Mouse (Mus musculus) heart, embryonic 14.5 days (tissue): ENCODE results near the gene Mrgpra9. TPM values are rescaled to one million over a fixed set of nuclear protein-coding genes. Genes with fewer than 3 reads are reported as not detected.
"Not testable (repeated sequence)": the region's sequence is repeated elsewhere in the genome, so short reads cannot be mapped to it uniquely, and the experiment has no call there.

Experiments
- ATAC-seq: fragments of 200-750 bp; cut with Nextera tagmentation; 2 replicates; pipeline ENCODE4 v1.8.0; 2017; ENCODE audit warnings: low read depth, moderate TSS enrichment; ENCODE audit not compliant: insufficient number of reproducible peaks, insufficient read depth, low FRiP score
- H3K27ac ChIP-seq, 2 experiments: fragments of 200-500 bp in 1 of 2; fragments of 300-500 bp in 1 of 2; sonication (generic) in 1 of 2; replicated peaks in 1 of 2; 2 replicates each; pipeline ENCODE4 v1.5.1; 2012 to 2014; ENCODE audit warnings: low read depth in 2 of 2, low read length in 2 of 2, control low read depth in 1 of 2, mild to moderate bottlenecking in 1 of 2, mixed read lengths in 1 of 2; ENCODE audit not compliant: control insufficient read depth in 1 of 2, insufficient read depth in 1 of 2
- H3K27me3 ChIP-seq: fragments of 300-500 bp; sonication (generic); 2 replicates; pipeline ENCODE4 v1.6.1; 2014; ENCODE audit warnings: mild to moderate bottlenecking, low read length, control low read depth; ENCODE audit not compliant: control insufficient read depth, insufficient read depth
- H3K36me3 ChIP-seq: fragments of 300-500 bp; sonication (generic); 2 replicates; pipeline ENCODE4 v1.6.1; 2014; ENCODE audit warnings: mild to moderate bottlenecking, control low read depth, low read length, mixed read lengths; ENCODE audit not compliant: control insufficient read depth, insufficient read depth
- H3K4me1 ChIP-seq, 2 experiments: fragments of 200-500 bp in 1 of 2; fragments of 300-500 bp in 1 of 2; sonication (generic) in 1 of 2; 2 replicates each; pipeline ENCODE4 v1.6.1; 2012 to 2014; ENCODE audit warnings: low read length in 2 of 2, control low read depth in 1 of 2, mixed read lengths in 1 of 2; ENCODE audit not compliant: control insufficient read depth in 2 of 2, insufficient read depth in 2 of 2
- H3K4me2 ChIP-seq: fragments of 300-500 bp; sonication (generic); 2 replicates; pipeline ENCODE4 v1.6.1; 2014; ENCODE audit warnings: mild to moderate bottlenecking, low read length
- H3K4me3 ChIP-seq, 2 experiments: fragments of 200-500 bp in 1 of 2; fragments of 300-500 bp in 1 of 2; sonication (generic) in 1 of 2; 2 replicates each; pipeline ENCODE4 v1.5.1; 2012 to 2014; ENCODE audit warnings: low read length in 2 of 2, mild to moderate bottlenecking in 2 of 2, control low read depth in 1 of 2, low read depth in 1 of 2, moderate library complexity in 1 of 2; ENCODE audit not compliant: control insufficient read depth in 1 of 2, insufficient read depth in 1 of 2
- H3K9ac ChIP-seq: fragments of 300-500 bp; sonication (generic); 2 replicates; pipeline ENCODE4 v1.6.1; 2014; ENCODE audit warnings: mild to moderate bottlenecking, low read length
- H3K9me3 ChIP-seq: fragments of 300-500 bp; sonication (generic); 2 replicates; pipeline ENCODE4 v1.6.1; 2016; ENCODE audit warnings: low read length, control low read depth; ENCODE audit not compliant: control insufficient read depth
- WGBS: fragments of 180-500 bp; shearing (Covaris S2); extraction: QIAGEN DNeasy Blood & Tissue Kit; methylation state at CpG from one replicate; pipeline ENCODE4 v1.1.7; 2014; 5-methylcytosine and 5-hydroxymethylcytosine counted together
- polyA plus RNA-seq: library from polyadenylated mRNA; unstranded; fragments of >200 nt; fragmentation: Nextera tagmentation; extraction: Ambion mirVana; gene quantifications from 2 replicates; pipeline ENCODE4 v1.2.1, GENCODE M21; 2014

Mrgpra9 gene
- not detected in 2 replicates for polyA plus RNA-seq

- Histone ChIP-seq H3K4me1 (no peaks in the 10 kb centered on the region), H3K27ac (no peak within 1 kb of the TSS), H3K36me3 (no peaks in the 10 kb centered on the region), H3K4me3 (no peak within 1 kb of the TSS), H3K4me2 (no peak within 1 kb of the TSS), H3K9me3 (no peaks in the 10 kb centered on the region; the same call in 1 of the 2 replicates), H3K27me3 (no peaks in the 10 kb centered on the region), H3K9ac (no peak within 1 kb of the TSS)
- WGBS, result 28% methylated on average over 1 of the region's 1 CpGs
- no peak for ATAC-seq
These were observed at the start of gene Mrgpra9 for GRCm38 (mm10) chr7:47252770-47253169. Mrgpra9 (minus strand) TSS chr7:47252848.

GRCm38 (mm10) chr7:47299612-47300011, 47.0 kb upstream of the Mrgpra9 start:
- ATAC-seq, H3K27ac ChIP-seq, H3K27me3 ChIP-seq, H3K4me3 ChIP-seq, H3K9me3 ChIP-seq, H3K36me3 ChIP-seq, H3K4me2 ChIP-seq, H3K4me1 ChIP-seq, H3K9ac ChIP-seq: not testable (repeated sequence)

- H3K9me3 ChIP-seq, H3K27me3 ChIP-seq, ATAC-seq, H3K9ac ChIP-seq, H3K4me2 ChIP-seq, H3K4me3 ChIP-seq, H3K27ac ChIP-seq, H3K4me1 ChIP-seq, H3K36me3 ChIP-seq: not testable (repeated sequence)
- WGBS, result 70% methylated on average over 5 of the region's 5 CpGs
These were observed 18.9 kb upstream of the Mrgpra9 start for GRCm38 (mm10) chr7:47271547-47271946.

GRCm38 (mm10) chr7:47244658-47245057, 8.0 kb downstream of the Mrgpra9 start:
- Histone ChIP-seq H3K4me1 (no peaks in the 10 kb centered on the region), H3K36me3 (no peaks in the 10 kb centered on the region), H3K27me3 (no peaks in the 10 kb centered on the region), H3K27ac (no peak overlapping the region), H3K9ac (no peak overlapping the region), H3K4me2 (no peak overlapping the region), H3K4me3 (no peak overlapping the region), H3K9me3 (no peaks in the 10 kb centered on the region; the same call in 1 of the 2 replicates)
- ATAC-seq, result no peak
- 51% methylated on average over 3 of the region's 3 CpGs for WGBS

GRCm38 (mm10) chr7:47204830-47205229, 47.8 kb downstream of the Mrgpra9 start, which contains the start of gene Mrgpra6:
Mrgpra6 (minus strand) TSS chr7:47204920.
- 44% methylated on average over 4 of the region's 4 CpGs for WGBS
- Histone ChIP-seq H3K9me3 (no peaks in the 10 kb centered on the region), H3K27me3 (no peaks in the 10 kb centered on the region), H3K4me1 (no peaks in the 10 kb centered on the region), H3K27ac (no peak within 1 kb of the TSS), H3K4me2 (no peak within 1 kb of the TSS), H3K4me3 (no peak within 1 kb of the TSS), H3K36me3 (no peaks in the 10 kb centered on the region), H3K9ac (no peak within 1 kb of the TSS)
- no peak for ATAC-seq

GRCm38 (mm10) chr7:47195271-47195670, 57.4 kb downstream of the Mrgpra9 start:
- WGBS, result 59% methylated on average over 1 of the region's 1 CpGs
- no peak overlapping the region for H3K4me2 ChIP-seq
- no peak for ATAC-seq

More at GRCm38 (mm10) chr7:47195271-47195670, 57.4 kb downstream of the Mrgpra9 start:
- Histone ChIP-seq H3K36me3 (no peaks in the 10 kb centered on the region), H3K4me3 (no peak overlapping the region), H3K9ac (no peak overlapping the region), H3K9me3 (no peaks in the 10 kb centered on the region), H3K4me1 (no peaks in the 10 kb centered on the region), H3K27ac (no peak overlapping the region), H3K27me3 (no peaks in the 10 kb centered on the region)

Other genes starting within 250 kb of the Mrgpra9 start
- 13.0 and 14.0 TPM in 2 replicates for gene Spty2d1, start 244.4 kb downstream of the Mrgpra9 start, polyA plus RNA-seq
- gene Tmem86a, start 202.2 kb downstream of the Mrgpra9 start, polyA plus RNA-seq, result 18.0 and 18.7 TPM in 2 replicates
- gene Ptpn5, start 119.2 kb downstream of the Mrgpra9 start, polyA plus RNA-seq, result 0.09 TPM in 2 replicates
- gene Mrgpra6, start 47.9 kb downstream of the Mrgpra9 start, polyA plus RNA-seq, result not detected in 2 replicates
- not detected in 2 replicates for gene Mrgpra1, start 101.4 kb upstream of the Mrgpra9 start, polyA plus RNA-seq
- gene Mrgpra2a, start 199.3 kb upstream of the Mrgpra9 start, polyA plus RNA-seq, result not detected in 2 replicates